Mouse (Mus musculus) spleen, postnatal 0 days (tissue): Measurements from ENCODE around the gene Adcy10. TPM values are rescaled to one million over a fixed set of nuclear protein-coding genes. Genes with fewer than 3 reads are reported as not detected.

Experiments
- polyA plus RNA-seq: library from polyadenylated mRNA; unstranded; fragments of >200 nt; fragmentation: Nextera tagmentation; extraction: Ambion mirVana; gene quantifications from 2 replicates; pipeline ENCODE4 v1.2.1, GENCODE M21; 2015

Gene Adcy10
- 0.05 TPM in 1 of 2 replicates, not detected in the other for polyA plus RNA-seq

GRCm38 (mm10) chr1:165484688-165485233 lies at the start of gene Adcy10:
Gene Adcy10 (plus strand): TSS chr1:165485183.

GRCm38 (mm10) chr1:165460360-165460800 lies 24.6 kb upstream of the Adcy10 start, which contains the start of the genes Dcaf6 and Mpc2:
Gene Dcaf6 (minus strand): TSS chr1:165460475.
Gene Mpc2 (plus strand): TSS chr1:165460637.

Other genes with a start within 250 kb of the Adcy10 start
- gene Tiprl, start 248.2 kb upstream of the Adcy10 start, polyA plus RNA-seq = 62.3 and 64.6 TPM in 2 replicates
- 0.22 and 0.29 TPM in 2 replicates for gene Gpr161, start 189.4 kb upstream of the Adcy10 start, polyA plus RNA-seq
- gene Dcaf6, start 24.7 kb upstream of the Adcy10 start, polyA plus RNA-seq = 17.4 and 18.3 TPM in 2 replicates
- gene Mpc2, start 24.5 kb upstream of the Adcy10 start, polyA plus RNA-seq = 148 and 162 TPM in 2 replicates
- 33.6 and 46.1 TPM in 2 replicates for gene Mpzl1, start 149.4 kb downstream of the Adcy10 start, polyA plus RNA-seq
- 35.0 and 44.0 TPM in 2 replicates for gene Rcsd1, start 224.6 kb downstream of the Adcy10 start, polyA plus RNA-seq